Mouse (Mus musculus) midbrain, embryonic 11.5 days (tissue): ENCODE measurements around the gene Dennd2c. TPM values are rescaled to one million over a fixed set of nuclear protein-coding genes. Genes with fewer than 3 reads are reported as not detected.
A peak's percentile ranks its signal among the peaks of the same experiment; 100 is the strongest.
"Not testable (repeated sequence)": the region's sequence is repeated elsewhere in the genome, so short reads cannot be mapped to it uniquely, and the experiment has no call there.

ENCODE experiments used
- ATAC-seq: fragments of 200-750 bp; cut with Nextera tagmentation; 2 replicates; pipeline ENCODE4 v1.8.0; 2017; ENCODE audit warnings: moderate TSS enrichment, moderate library complexity; ENCODE audit not compliant: low FRiP score
- DNase-seq: peaks from one replicate; pipeline ENCODE4 v3.0.0; 2015; ENCODE audit warnings: low spot score; ENCODE audit errors: missing footprints
- H3K27ac ChIP-seq: fragments of 300-500 bp; sonication (generic); 2 replicates; pipeline ENCODE4 v1.5.1; 2014; ENCODE audit warnings: low read depth, low read length
- H3K27me3 ChIP-seq: fragments of 300-500 bp; sonication (generic); 2 replicates; pipeline ENCODE4 v1.6.1; 2014; ENCODE audit warnings: mild to moderate bottlenecking, low read length, moderate library complexity, mixed read lengths; ENCODE audit not compliant: control insufficient read depth, insufficient read depth
- H3K36me3 ChIP-seq: fragments of 300-500 bp; sonication (generic); 2 replicates; pipeline ENCODE4 v1.6.1; 2014; ENCODE audit warnings: mild to moderate bottlenecking, low read length, moderate library complexity, mixed read lengths; ENCODE audit not compliant: control insufficient read depth, insufficient read depth
- H3K4me1 ChIP-seq: fragments of 300-500 bp; sonication (generic); 2 replicates; pipeline ENCODE4 v1.6.1; 2014; ENCODE audit warnings: low read length; ENCODE audit not compliant: control insufficient read depth, insufficient read depth
- H3K4me2 ChIP-seq: fragments of 300-500 bp; sonication (generic); 2 replicates; pipeline ENCODE4 v1.6.1; 2014; ENCODE audit warnings: mild to moderate bottlenecking, moderate library complexity
- H3K4me3 ChIP-seq: fragments of 300-500 bp; sonication (generic); 2 replicates; pipeline ENCODE4 v1.5.1; 2014; ENCODE audit warnings: low read depth, low read length
- H3K9ac ChIP-seq: fragments of 300-500 bp; sonication (generic); 2 replicates; pipeline ENCODE4 v1.6.1; 2014; ENCODE audit warnings: low read length
- H3K9me3 ChIP-seq: fragments of 300-500 bp; sonication (generic); 2 replicates; pipeline ENCODE4 v1.6.1; 2016; ENCODE audit warnings: low read length; ENCODE audit not compliant: control insufficient read depth
- WGBS: fragments of 180-500 bp; shearing (Covaris S2); extraction: QIAGEN DNeasy Blood & Tissue Kit; methylation state at CpG from one replicate; pipeline ENCODE4 v1.1.7; 2014; 5-methylcytosine and 5-hydroxymethylcytosine counted together
- polyA plus RNA-seq: library from polyadenylated mRNA; unstranded; fragments of >200 nt; fragmentation: Nextera tagmentation; extraction: Ambion mirVana; gene quantifications from 2 replicates; pipeline ENCODE4 v1.2.1, GENCODE M21; 2014

The Dennd2c gene
- polyA plus RNA-seq, 1 experiment from 2014 or later: 1.4 TPM

DNA sequence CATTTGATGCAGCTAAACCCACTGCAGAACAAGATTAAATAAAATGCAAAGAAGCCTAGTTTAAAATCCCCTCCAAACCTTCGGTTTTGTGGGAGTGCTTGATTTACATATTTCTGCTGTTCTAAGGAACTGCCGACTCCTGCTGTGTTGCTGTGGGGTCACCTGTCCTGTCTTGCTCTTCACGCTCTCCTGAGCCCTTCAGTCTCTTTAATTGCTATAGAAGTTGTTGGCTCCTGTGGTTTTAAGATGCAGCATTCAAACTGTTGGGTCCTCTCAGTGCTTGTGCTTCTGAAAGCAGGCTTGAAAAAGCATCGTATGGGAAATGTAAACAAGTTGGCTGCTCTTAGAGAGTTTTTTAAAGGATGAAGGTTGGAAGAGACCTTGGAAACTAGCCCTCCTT, 25.8 kb downstream of the Dennd2c start:
- Histone ChIP-seq H3K9ac (no peak overlapping the region), H3K4me1 (peaks cover 10% of the 10 kb centered on the region), H3K27ac (no peak overlapping the region), H3K36me3 (no peaks in the 10 kb centered on the region), H3K4me3 (no peak overlapping the region), H3K9me3 (no peaks in the 10 kb centered on the region), H3K4me2 (no peak overlapping the region), H3K27me3 (no peaks in the 10 kb centered on the region)
- no peak for ATAC-seq
- no peak for DNase-seq
- 41% methylated on average over 4 of the region's 4 CpGs for WGBS

- Histone ChIP-seq H3K27ac (no peak overlapping the region), H3K9ac (no peak overlapping the region), H3K4me2 (no peak overlapping the region), H3K36me3 (no peaks in the 10 kb centered on the region), H3K27me3 (no peaks in the 10 kb centered on the region), H3K4me3 (no peak overlapping the region), H3K4me1 (peaks cover 10% of the 10 kb centered on the region), H3K9me3 (no peaks in the 10 kb centered on the region)
- ATAC-seq (no peak), DNase-seq (no peak)
- WGBS: 79% methylated on average over 8 of the region's 8 CpGs
These were observed 27.2 kb downstream of the Dennd2c start for GRCm38 (mm10) chr3:103129367-103130159.

- ATAC-seq (no peak), DNase-seq (no peak)
- Histone ChIP-seq H3K27me3 (no peaks in the 10 kb centered on the region), H3K27ac (peak overlapping the region; percentile 9; the same call in 1 of the 2 replicates), H3K9ac (no peak overlapping the region), H3K4me2 (no peak overlapping the region), H3K4me1 (peaks cover 10% of the 10 kb centered on the region), H3K4me3 (no peak overlapping the region), H3K36me3 (no peaks in the 10 kb centered on the region), H3K9me3 (no peaks in the 10 kb centered on the region)
- WGBS: 70% methylated on average over 6 of the region's 6 CpGs
These were observed 27.9 kb downstream of the Dennd2c start for GRCm38 (mm10) chr3:103130236-103130751.

DNA sequence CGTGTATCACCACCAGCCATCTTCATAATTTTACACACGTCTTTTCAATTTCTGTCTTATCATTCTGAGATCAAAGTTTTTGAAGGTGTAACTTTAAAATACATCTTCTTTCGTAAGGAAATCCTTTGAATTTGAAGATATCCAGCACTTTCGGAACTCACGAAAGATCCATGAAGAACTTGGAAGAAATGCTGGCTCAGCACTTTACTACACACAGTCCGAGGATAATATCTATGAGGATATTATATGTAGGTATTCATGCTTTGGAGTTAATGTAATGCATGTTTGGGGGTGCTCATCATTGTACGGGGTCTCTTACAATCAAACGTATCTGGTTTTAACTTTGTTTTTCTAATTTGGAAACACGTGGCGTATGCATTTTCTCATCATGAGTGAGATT, 30.7 kb downstream of the Dennd2c start:
- ATAC-seq: no peak
- DNase-seq: no peak
- Histone ChIP-seq H3K9ac (no peak overlapping the region), H3K4me1 (peaks cover 5% of the 10 kb centered on the region), H3K27me3 (no peaks in the 10 kb centered on the region), H3K9me3 (no peaks in the 10 kb centered on the region), H3K4me3 (no peak overlapping the region), H3K4me2 (no peak overlapping the region), H3K36me3 (no peaks in the 10 kb centered on the region), H3K27ac (no peak overlapping the region)
- WGBS: 91% methylated on average over 10 of the region's 10 CpGs

DNA sequence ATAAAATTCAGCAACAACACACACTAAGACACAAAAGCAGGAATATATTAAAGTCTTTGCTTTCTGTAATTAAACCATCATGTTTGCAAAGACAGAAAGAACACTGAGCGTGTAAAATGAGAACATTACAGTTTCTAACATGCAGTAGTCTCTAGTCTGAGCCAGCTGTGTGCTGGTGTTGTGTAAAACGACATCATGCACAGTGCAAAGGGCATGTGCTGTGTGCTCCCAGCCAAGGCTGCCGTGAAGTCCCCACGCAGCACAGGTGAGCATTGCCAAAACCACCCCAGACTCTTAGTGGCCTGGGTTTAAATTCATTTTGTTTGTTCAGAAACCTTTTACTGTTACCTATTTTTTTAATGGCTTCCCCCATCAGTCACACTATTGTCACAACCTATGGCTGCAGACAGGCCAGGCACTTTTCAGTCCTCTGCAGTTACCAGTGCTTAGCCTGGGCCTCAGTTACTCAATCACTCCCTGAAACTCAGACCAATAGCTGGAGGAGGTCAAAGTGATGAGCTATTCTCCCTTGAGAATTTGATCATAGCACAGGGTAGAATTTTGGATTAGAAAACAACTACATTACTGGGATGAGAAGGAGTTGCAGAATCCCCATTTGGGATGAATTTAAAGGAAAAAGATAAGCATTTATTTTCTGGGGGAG, 34.1 kb downstream of the Dennd2c start:
- Histone ChIP-seq H3K4me2 (no peak overlapping the region), H3K27ac (no peak overlapping the region), H3K4me3 (no peak overlapping the region), H3K27me3 (no peaks in the 10 kb centered on the region), H3K9me3 (no peaks in the 10 kb centered on the region), H3K9ac (no peak overlapping the region), H3K4me1 (no peaks in the 10 kb centered on the region), H3K36me3 (no peaks in the 10 kb centered on the region)
- DNase-seq (no peak), ATAC-seq (no peak)
- WGBS: 88% methylated on average over 4 of the region's 4 CpGs

- Histone ChIP-seq H3K4me2 (no peak overlapping the region), H3K4me3 (no peak overlapping the region), H3K9ac (no peak overlapping the region), H3K4me1 (no peaks in the 10 kb centered on the region), H3K27ac (no peak overlapping the region), H3K9me3 (no peaks in the 10 kb centered on the region), H3K36me3 (no peaks in the 10 kb centered on the region), H3K27me3 (no peaks in the 10 kb centered on the region)
- 83% methylated on average over 8 of the region's 8 CpGs for WGBS
- ATAC-seq (no peak), DNase-seq (no peak)
These were observed 36.6 kb downstream of the Dennd2c start for GRCm38 (mm10) chr3:103139047-103139446.

DNA sequence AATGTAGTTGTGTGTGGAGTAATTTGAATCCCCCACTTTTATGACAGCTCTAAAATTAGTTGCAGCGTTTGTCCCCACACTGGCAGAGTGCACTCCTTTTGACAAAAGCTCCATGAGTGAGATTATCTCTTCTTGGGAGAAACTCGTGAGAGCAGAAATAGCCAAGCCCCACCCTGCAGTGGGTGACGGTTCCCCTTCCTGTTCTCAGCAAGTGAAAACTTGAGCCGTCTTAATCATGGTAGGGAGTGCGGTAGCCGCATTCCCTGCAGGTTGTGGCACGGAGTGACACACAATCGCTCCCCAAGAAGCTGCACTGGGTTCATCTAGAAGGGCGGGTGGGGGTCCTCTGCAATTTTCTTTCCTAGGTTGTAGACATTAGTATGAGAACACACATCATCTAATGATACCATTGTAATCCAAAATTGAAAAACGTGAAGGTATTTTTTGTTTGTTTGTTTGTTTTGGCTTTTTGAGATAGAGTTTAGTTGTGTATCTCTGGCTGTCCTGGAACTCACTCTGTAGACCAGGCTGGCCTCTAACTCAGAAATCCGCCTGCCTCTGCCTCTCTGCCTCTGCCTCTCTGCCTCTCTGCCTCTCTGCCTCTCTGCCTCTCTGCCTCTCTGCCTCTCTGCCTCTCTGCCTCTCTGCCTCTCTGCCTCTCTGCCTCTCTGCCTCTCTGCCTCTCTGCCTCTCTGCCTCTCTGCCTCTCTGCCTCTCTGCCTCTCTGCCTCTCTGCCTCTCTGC, 37.9 kb downstream of the Dennd2c start:
- not testable (repeated sequence) for H3K27ac ChIP-seq, H3K4me2 ChIP-seq, H3K9me3 ChIP-seq, H3K36me3 ChIP-seq, H3K4me3 ChIP-seq, H3K9ac ChIP-seq, H3K4me1 ChIP-seq, H3K27me3 ChIP-seq, ATAC-seq, DNase-seq
- WGBS: 66% methylated on average over 11 of the region's 11 CpGs

- H3K27ac ChIP-seq: no peak overlapping the region
- no peak overlapping the region for H3K4me2 ChIP-seq
- H3K9me3 ChIP-seq: no peaks in the 10 kb centered on the region
- WGBS: 95% methylated on average over 11 of the region's 11 CpGs
- H3K27me3 ChIP-seq: no peaks in the 10 kb centered on the region
- H3K4me3 ChIP-seq: no peak overlapping the region
- DNase-seq: no peak
- no peak overlapping the region for H3K9ac ChIP-seq
- ATAC-seq: no peak
- H3K4me1 ChIP-seq: no peaks in the 10 kb centered on the region
- no peaks in the 10 kb centered on the region for H3K36me3 ChIP-seq
These were observed 38.9 kb downstream of the Dennd2c start for GRCm38 (mm10) chr3:103141287-103141686.

DNA sequence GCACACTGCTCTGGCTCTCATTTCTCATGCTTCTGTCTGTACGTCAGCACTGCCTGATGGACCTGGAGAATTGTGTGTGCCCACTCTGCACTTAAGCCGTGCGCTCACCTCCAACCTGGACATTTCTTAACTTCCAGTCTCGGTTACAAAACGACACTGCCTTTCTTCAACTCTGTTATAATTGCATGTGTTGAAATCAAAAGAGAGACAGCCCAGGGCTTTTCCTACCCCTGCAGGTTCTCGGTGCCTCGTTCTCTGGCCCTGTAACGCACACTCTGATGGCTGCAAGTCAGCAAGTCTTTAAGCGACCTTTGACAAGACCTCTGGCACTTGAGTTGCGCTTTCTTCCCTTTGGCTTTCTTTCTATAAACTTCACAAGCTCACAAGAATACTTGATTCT, 40.0 kb downstream of the Dennd2c start:
- no peak overlapping the region for H3K4me3 ChIP-seq
- no peak overlapping the region for H3K9ac ChIP-seq
- no peaks in the 10 kb centered on the region for H3K4me1 ChIP-seq
- H3K27ac ChIP-seq: no peak overlapping the region
- DNase-seq (no peak), ATAC-seq (no peak)
- no peaks in the 10 kb centered on the region for H3K9me3 ChIP-seq
- no peaks in the 10 kb centered on the region for H3K36me3 ChIP-seq
- 91% methylated on average over 10 of the region's 10 CpGs for WGBS
- H3K27me3 ChIP-seq: no peaks in the 10 kb centered on the region
- no peak overlapping the region for H3K4me2 ChIP-seq
